Mouse (Mus musculus) liver, embryonic 11.5 days (tissue): ENCODE data around the gene 6430571L13Rik. TPM values are rescaled to one million over a fixed set of nuclear protein-coding genes. Genes with fewer than 3 reads are reported as not detected.
A peak's percentile ranks its signal among the peaks of the same experiment; 100 is the strongest.

Source experiments
- ATAC-seq: fragments of 200-750 bp; cut with Nextera tagmentation; replicated peaks from 2 replicates; pipeline ENCODE4 v1.8.0; 2017; ENCODE audit warnings: moderate number of reproducible peaks, mild to moderate bottlenecking, moderate TSS enrichment, moderate library complexity; ENCODE audit not compliant: low FRiP score
- DNase-seq: peaks from one replicate; pipeline ENCODE4 v3.0.0-alpha.2; 2017; ENCODE audit warnings: low spot score
- H3K27ac ChIP-seq: fragments of 300-500 bp; sonication (generic); 2 replicates; pipeline ENCODE4 v1.5.1; 2014; ENCODE audit warnings: mild to moderate bottlenecking, low read depth, low read length, control low read depth
- H3K27me3 ChIP-seq: fragments of 300-500 bp; sonication (generic); replicated peaks from 2 replicates; pipeline ENCODE4 v1.6.1; 2014; ENCODE audit warnings: low read length, mixed read lengths; ENCODE audit not compliant: control insufficient read depth, insufficient read depth
- H3K36me3 ChIP-seq: fragments of 300-500 bp; sonication (generic); 2 replicates; pipeline ENCODE4 v1.6.1; 2014; ENCODE audit warnings: mild to moderate bottlenecking, low read length, moderate library complexity, mixed read lengths; ENCODE audit not compliant: control insufficient read depth, insufficient read depth
- H3K4me1 ChIP-seq: fragments of 300-500 bp; sonication (generic); replicated peaks from 2 replicates; pipeline ENCODE4 v1.6.1; 2014; ENCODE audit warnings: low read length, mixed read lengths; ENCODE audit not compliant: control insufficient read depth, insufficient read depth
- H3K4me2 ChIP-seq: fragments of 300-500 bp; sonication (generic); 2 replicates; pipeline ENCODE4 v1.6.1; 2014; ENCODE audit warnings: mild to moderate bottlenecking, control low read depth, moderate library complexity
- H3K4me3 ChIP-seq: fragments of 300-500 bp; sonication (generic); 2 replicates; pipeline ENCODE4 v1.5.1; 2014; ENCODE audit warnings: low read depth, low read length, control low read depth
- H3K9ac ChIP-seq: fragments of 300-500 bp; sonication (generic); 2 replicates; pipeline ENCODE4 v1.6.1; 2014; ENCODE audit warnings: low read depth, low read length, control low read depth
- H3K9me3 ChIP-seq: fragments of 300-500 bp; sonication (generic); 2 replicates; pipeline ENCODE4 v1.6.1; 2016; ENCODE audit warnings: low read length, inconsistent platforms, mixed read lengths; ENCODE audit not compliant: control insufficient read depth
- WGBS: fragments of 180-500 bp; shearing (Covaris S2); extraction: QIAGEN DNeasy Blood & Tissue Kit; methylation state at CpG from one replicate; pipeline ENCODE4 v1.1.7; 2014; 5-methylcytosine and 5-hydroxymethylcytosine counted together
- polyA plus RNA-seq: library from polyadenylated mRNA; unstranded; fragments of >200 nt; fragmentation: Nextera tagmentation; extraction: Ambion mirVana; gene quantifications from 2 replicates; pipeline ENCODE4 v1.2.1, GENCODE M21; 2014

Gene 6430571L13Rik
- polyA plus RNA-seq, 1 experiment from 2014 or later = 0.05 TPM

DNA sequence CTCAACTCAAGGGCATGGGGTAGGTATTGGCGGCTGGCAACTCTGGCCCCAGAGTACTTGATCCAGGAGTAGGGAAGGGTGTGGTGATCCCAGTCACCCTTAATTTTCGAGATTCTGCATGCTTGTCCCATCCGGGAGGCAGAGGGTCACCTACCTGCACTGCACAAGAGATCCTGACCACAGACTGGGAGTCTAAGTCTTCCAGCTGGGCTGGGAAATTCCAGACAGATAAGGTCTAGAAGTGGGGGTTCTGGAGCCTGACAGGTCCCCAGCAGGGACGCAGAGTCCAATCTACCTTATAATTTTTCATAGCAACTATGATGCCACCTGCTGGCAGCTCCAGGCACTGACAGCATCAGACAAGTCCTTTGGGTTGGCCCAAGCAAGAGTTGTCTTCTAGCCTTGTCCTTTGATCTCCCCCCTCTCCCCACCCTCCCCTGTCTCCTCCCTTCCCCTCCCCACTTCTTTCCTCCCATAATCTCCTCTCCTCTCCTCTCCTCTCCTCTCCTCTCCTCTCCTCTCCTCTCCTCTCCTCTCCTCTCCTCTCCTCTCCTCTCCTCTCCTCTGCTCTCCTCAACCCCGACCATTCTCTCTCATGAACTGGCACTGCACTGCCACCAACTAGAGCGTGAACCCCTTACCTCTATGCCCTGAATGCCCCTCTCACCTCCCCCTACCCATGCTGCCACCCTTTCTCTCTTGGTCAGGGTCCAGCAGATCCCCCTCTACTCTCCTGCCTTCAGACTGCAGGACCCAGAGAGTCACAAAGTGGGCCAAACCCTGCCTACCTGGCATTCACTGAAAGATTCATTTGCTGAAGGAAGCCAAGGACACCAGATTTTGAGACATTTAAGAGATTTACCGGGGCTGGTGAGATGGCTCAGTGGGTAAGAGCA, 15.7 kb downstream of the 6430571L13Rik start:
- ATAC-seq (no peak; the same call in 1 of the 2 replicates), DNase-seq (no peak)
- no peaks in the 10 kb centered on the region for H3K36me3 ChIP-seq
- no peak overlapping the region for H3K9ac ChIP-seq
- H3K4me3 ChIP-seq = no peak overlapping the region
- no peak overlapping the region for H3K4me2 ChIP-seq
- H3K27ac ChIP-seq = no peak overlapping the region
- WGBS = 38% methylated on average over 6 of the region's 7 CpGs
- H3K27me3 ChIP-seq = peaks cover 12% of the 10 kb centered on the region
- H3K4me1 ChIP-seq = peaks cover 7% of the 10 kb centered on the region
- H3K9me3 ChIP-seq = no peaks in the 10 kb centered on the region

- 21% methylated on average over 5 of the region's 5 CpGs for whole genome bisulfite sequencing
- ATAC-seq (no peak), DNase-seq (peak; percentile 77)
- no peak overlapping the region for H3K9ac ChIP-seq
- no peak overlapping the region for H3K4me2 ChIP-seq
- H3K27ac ChIP-seq = no peak overlapping the region
- peaks cover 8% of the 10 kb centered on the region for H3K4me1 ChIP-seq
- H3K36me3 ChIP-seq = no peaks in the 10 kb centered on the region
- no peak overlapping the region for H3K4me3 ChIP-seq
- no peaks in the 10 kb centered on the region for H3K9me3 ChIP-seq
- peaks cover 5% of the 10 kb centered on the region for H3K27me3 ChIP-seq
Measured at GRCm38 (mm10) chr9:107357651-107358050, 17.2 kb downstream of the 6430571L13Rik start.

DNA sequence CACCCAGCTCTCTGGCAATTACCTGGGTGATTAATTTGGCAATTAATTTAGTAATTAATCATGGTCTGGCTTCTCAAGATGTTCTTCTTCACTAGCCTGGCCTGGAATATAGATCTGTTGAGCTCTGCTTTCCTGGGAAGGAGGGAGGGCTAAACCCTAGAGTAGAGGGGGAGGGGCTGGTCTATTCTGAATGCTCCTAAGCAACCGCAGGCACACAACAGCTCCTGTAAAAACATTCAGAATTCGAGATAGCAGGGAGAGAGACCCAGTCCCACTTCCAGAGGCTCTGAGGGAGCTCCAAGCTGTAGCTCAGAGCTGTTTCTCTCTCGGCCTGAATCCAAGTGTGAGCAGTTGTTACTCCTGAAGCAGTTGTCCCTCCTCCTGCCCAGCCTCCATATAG, 20.6 kb downstream of the 6430571L13Rik start:
- Histone ChIP-seq H3K4me1 (peaks cover 8% of the 10 kb centered on the region), H3K27ac (no peak overlapping the region), H3K9ac (no peak overlapping the region), H3K4me2 (no peak overlapping the region), H3K9me3 (no peaks in the 10 kb centered on the region), H3K27me3 (peaks cover 7% of the 10 kb centered on the region; the same call in 1 of the 2 replicates), H3K4me3 (no peak overlapping the region), H3K36me3 (no peaks in the 10 kb centered on the region)
- DNase-seq (no peak), ATAC-seq (no peak)
- WGBS = 30% methylated on average over 3 of the region's 3 CpGs

- ATAC-seq (no peak), DNase-seq (no peak)
- no peak overlapping the region for H3K4me3 ChIP-seq
- no peak overlapping the region for H3K27ac ChIP-seq
- WGBS = 4% methylated on average over 3 of the region's 3 CpGs
- no peaks in the 10 kb centered on the region for H3K9me3 ChIP-seq
- H3K36me3 ChIP-seq = no peaks in the 10 kb centered on the region
- peaks cover 2% of the 10 kb centered on the region; the same call in 1 of the 2 replicates for H3K27me3 ChIP-seq
- H3K4me2 ChIP-seq = no peak overlapping the region
- no peak overlapping the region for H3K9ac ChIP-seq
- peaks cover 30% of the 10 kb centered on the region for H3K4me1 ChIP-seq
Measured at GRCm38 (mm10) chr9:107366644-107367043, 26.2 kb downstream of the 6430571L13Rik start.

GRCm38 (mm10) chr9:107368302-107368701, 27.9 kb downstream of the 6430571L13Rik start:
- 52% methylated on average over 1 of the region's 1 CpGs for WGBS
- H3K27ac ChIP-seq = peak overlapping the region; percentile 46; the same call in 1 of the 2 replicates
- ATAC-seq = peak; percentile 34
- peaks cover 2% of the 10 kb centered on the region; the same call in 1 of the 2 replicates for H3K27me3 ChIP-seq
- H3K9me3 ChIP-seq = no peaks in the 10 kb centered on the region
- H3K4me2 ChIP-seq = no peak overlapping the region
- DNase-seq = no peak
- no peak overlapping the region for H3K4me3 ChIP-seq
- H3K36me3 ChIP-seq = no peaks in the 10 kb centered on the region
- peaks cover 30% of the 10 kb centered on the region for H3K4me1 ChIP-seq
- H3K9ac ChIP-seq = peak overlapping the region; percentile 13; the same call in 1 of the 2 replicates

DNA sequence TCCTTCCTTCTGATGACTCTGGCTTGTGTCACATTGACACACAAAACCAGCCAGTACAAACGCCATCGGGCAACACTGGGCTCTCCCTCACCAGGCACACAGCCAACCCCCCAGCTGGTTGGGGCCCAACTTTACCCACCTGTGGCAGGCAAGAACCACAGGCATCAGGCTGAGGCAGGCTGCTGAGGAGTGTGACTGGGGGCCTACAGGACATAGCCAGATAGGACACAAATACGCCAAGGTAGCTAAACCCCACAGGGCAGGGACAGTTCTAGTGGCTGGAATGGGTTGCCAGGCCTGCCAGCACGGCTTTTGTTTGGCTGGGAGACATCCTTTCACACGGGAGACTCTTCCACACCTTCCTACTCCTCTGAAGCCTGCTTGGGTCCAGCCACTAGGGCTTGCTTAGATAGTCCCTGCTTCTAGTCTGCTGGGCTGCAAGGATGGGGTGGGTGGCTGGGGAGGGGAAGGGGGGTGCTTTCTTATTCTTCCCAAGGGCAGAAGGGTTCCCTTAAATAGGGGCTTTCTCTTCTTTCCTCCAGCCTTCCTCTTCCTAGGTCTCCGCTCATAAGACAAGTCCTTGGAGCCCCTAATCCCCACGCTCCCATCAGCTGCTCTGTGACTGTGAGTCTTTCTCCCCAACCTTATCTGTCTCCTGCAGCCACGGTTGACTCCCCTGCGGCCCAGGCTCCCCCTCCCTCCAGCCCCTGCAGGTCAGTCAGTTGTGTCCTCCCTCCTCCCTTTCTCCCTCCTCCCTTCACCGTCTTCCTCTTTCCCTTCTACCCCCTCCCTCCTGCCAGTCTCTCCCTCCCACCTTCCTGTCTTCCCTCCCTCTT, 29.1 kb downstream of the 6430571L13Rik start:
- WGBS = 18% methylated on average over 10 of the region's 10 CpGs
- Histone ChIP-seq H3K4me1 (peaks cover 30% of the 10 kb centered on the region), H3K27me3 (peaks cover 3% of the 10 kb centered on the region), H3K27ac (peak overlapping the region; percentile 77), H3K4me3 (no peak overlapping the region), H3K9ac (peak overlapping the region; percentile 59), H3K9me3 (no peaks in the 10 kb centered on the region), H3K36me3 (no peaks in the 10 kb centered on the region), H3K4me2 (peak overlapping the region; percentile 61)
- ATAC-seq = peak; percentile 94
- DNase-seq = peak; percentile 67

DNA sequence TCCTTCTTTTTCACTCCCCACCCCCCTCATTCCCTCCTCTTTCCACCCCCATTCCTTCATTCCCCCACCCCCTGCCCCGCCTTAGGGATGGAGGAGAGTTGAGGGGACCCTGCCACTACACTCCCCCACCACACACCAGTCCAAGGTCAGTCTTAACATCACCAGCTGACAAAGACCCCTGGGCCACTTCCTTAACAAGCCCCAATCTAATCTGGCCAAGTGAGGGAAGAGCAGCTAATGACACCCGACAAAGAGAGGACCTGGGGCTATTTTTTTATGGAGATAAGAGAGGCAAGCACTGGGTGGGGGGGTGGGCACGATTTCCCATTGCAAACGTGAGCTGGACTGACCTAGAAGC, 29.7 kb downstream of the 6430571L13Rik start:
- H3K27ac ChIP-seq = peak overlapping the region; percentile 77
- no peaks in the 10 kb centered on the region for H3K9me3 ChIP-seq
- no peak for DNase-seq
- ATAC-seq = peak; percentile 37
- H3K9ac ChIP-seq = no peak overlapping the region
- H3K27me3 ChIP-seq = peaks cover 8% of the 10 kb centered on the region
- WGBS = 3% methylated on average over 4 of the region's 4 CpGs
- H3K4me2 ChIP-seq = peak overlapping the region; percentile 61
- no peaks in the 10 kb centered on the region for H3K36me3 ChIP-seq
- H3K4me3 ChIP-seq = no peak overlapping the region
- H3K4me1 ChIP-seq = peaks cover 34% of the 10 kb centered on the region

GRCm38 (mm10) chr9:107372441-107372840, 32.0 kb downstream of the 6430571L13Rik start:
- Histone ChIP-seq H3K4me1 (peaks cover 33% of the 10 kb centered on the region), H3K4me3 (no peak overlapping the region), H3K27me3 (peaks cover 29% of the 10 kb centered on the region), H3K9me3 (no peaks in the 10 kb centered on the region), H3K9ac (no peak overlapping the region), H3K4me2 (no peak overlapping the region), H3K36me3 (no peaks in the 10 kb centered on the region), H3K27ac (peak overlapping the region; percentile 20; the same call in 1 of the 2 replicates)
- ATAC-seq (no peak), DNase-seq (no peak)
- 51% methylated on average over 4 of the region's 4 CpGs for WGBS
